39 mouse cellular contexts compared by ENCODE assay signal in the genomic region with DNA sequence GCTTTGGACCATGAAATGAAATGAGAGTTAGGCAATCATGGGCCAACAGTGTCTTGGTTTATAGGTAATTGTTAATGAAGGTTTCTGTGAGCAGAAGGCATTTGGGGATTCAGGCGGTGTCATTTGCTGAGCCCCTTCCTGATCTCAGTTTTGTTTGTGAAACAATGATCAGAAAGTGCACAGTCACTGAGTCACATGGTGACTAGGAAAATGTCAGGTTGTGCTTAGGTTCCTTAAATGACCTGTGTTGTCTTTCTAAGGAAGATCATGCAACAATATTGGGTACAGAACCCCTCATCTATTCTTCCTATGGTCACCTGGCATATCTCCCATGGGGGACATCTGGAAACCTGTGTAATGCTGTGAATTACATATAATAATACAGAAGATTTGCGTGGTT. TPM values are rescaled to one million over a fixed set of nuclear protein-coding genes. Genes with fewer than 3 reads are reported as not detected.
"Had no signal": no experiment of that assay in that cellular context is flagged by ENCODE, and none has a peak within 500 bp of the region (broad histone marks: within the 10 kb centered on the region; RNA-seq: fewer than 3 reads in every experiment).

No protein-coding gene starts in this region.

RNA-seq across cellular contexts. Expression of gene Ugt1a10, which starts 7.8 kb away (rescaled TPM):
- total RNA-seq: left cerebral cortex, adult 18-20 months; left cerebral cortex, adult 2 months; left cerebral cortex, adult 8-10 months; left cerebral cortex, postnatal 10 days; left cerebral cortex, postnatal 14 days; left cerebral cortex, postnatal 25 days; left cerebral cortex, postnatal 36 days; left cerebral cortex, postnatal 4 days; megakaryocyte progenitor cell, adult 5-6 weeks; megakaryocyte-erythroid progenitor cell, adult 5-6 weeks; midbrain, postnatal 0 days had no signal
- polyA plus RNA-seq: limb, embryonic 10.5 days; limb, embryonic 11.5 days; limb, embryonic 12.5 days; limb, embryonic 13.5 days; limb, embryonic 14.5 days; limb, embryonic 15.5 days; liver, embryonic 11.5 days; liver, embryonic 12.5 days; liver, embryonic 13.5 days; liver, embryonic 14.5 days; liver, embryonic 15.5 days; lung, adult 2 months; lung, embryonic 14.5 days; lung, embryonic 16.5 days; lung, postnatal 0 days; macrophage; midbrain, embryonic 10.5 days; midbrain, embryonic 11.5 days; midbrain, embryonic 12.5 days; midbrain, embryonic 13.5 days; midbrain, embryonic 14.5 days; midbrain, embryonic 15.5 days; midbrain, embryonic 16.5 days; midbrain, postnatal 0 days; myocyte; neural tube, embryonic 11.5 days had no signal

RNA-seq across cellular contexts. Expression of gene Ugt1a9, which starts 23.2 kb away (rescaled TPM):
- total RNA-seq: left cerebral cortex, adult 18-20 months; left cerebral cortex, adult 2 months; left cerebral cortex, adult 8-10 months; left cerebral cortex, postnatal 10 days; left cerebral cortex, postnatal 14 days; left cerebral cortex, postnatal 25 days; left cerebral cortex, postnatal 36 days; left cerebral cortex, postnatal 4 days; megakaryocyte progenitor cell, adult 5-6 weeks; midbrain, postnatal 0 days had no signal
- polyA plus RNA-seq: limb, embryonic 10.5 days; limb, embryonic 11.5 days; limb, embryonic 12.5 days; limb, embryonic 13.5 days; limb, embryonic 14.5 days; limb, embryonic 15.5 days; liver, embryonic 11.5 days; lung, embryonic 14.5 days; lung, embryonic 15.5 days; lung, embryonic 16.5 days; midbrain, embryonic 10.5 days; midbrain, embryonic 11.5 days; midbrain, embryonic 12.5 days; midbrain, embryonic 13.5 days; midbrain, embryonic 14.5 days; midbrain, embryonic 15.5 days; midbrain, embryonic 16.5 days; midbrain, postnatal 0 days; myocyte; neural tube, embryonic 11.5 days had no signal

RNA-seq across cellular contexts. Expression of gene Ugt1a8, which starts 40.2 kb away (rescaled TPM):
- total RNA-seq: left cerebral cortex, adult 18-20 months; left cerebral cortex, adult 2 months; left cerebral cortex, adult 8-10 months; left cerebral cortex, postnatal 10 days; left cerebral cortex, postnatal 14 days; left cerebral cortex, postnatal 25 days; left cerebral cortex, postnatal 36 days; left cerebral cortex, postnatal 4 days; megakaryocyte progenitor cell, adult 5-6 weeks; megakaryocyte-erythroid progenitor cell, adult 5-6 weeks; midbrain, postnatal 0 days had no signal
- polyA plus RNA-seq: limb, embryonic 10.5 days; limb, embryonic 11.5 days; limb, embryonic 12.5 days; limb, embryonic 13.5 days; limb, embryonic 14.5 days; limb, embryonic 15.5 days; liver, embryonic 11.5 days; liver, embryonic 12.5 days; liver, embryonic 13.5 days; liver, embryonic 14.5 days; liver, embryonic 15.5 days; liver, embryonic 16.5 days; liver, postnatal 0 days; lung, adult 2 months; lung, embryonic 14.5 days; lung, embryonic 15.5 days; lung, embryonic 16.5 days; lung, postnatal 0 days; macrophage; midbrain, embryonic 10.5 days; midbrain, embryonic 11.5 days; midbrain, embryonic 12.5 days; midbrain, embryonic 13.5 days; midbrain, embryonic 14.5 days; midbrain, embryonic 15.5 days; midbrain, embryonic 16.5 days; midbrain, postnatal 0 days; myocyte; neural tube, embryonic 11.5 days had no signal
